In genomic region chr5:136245541-136246451, GRCm38 (mm10) we compare ENCODE assay signal across 7 mouse cellular contexts. TPM values are rescaled to one million over a fixed set of nuclear protein-coding genes. Genes with fewer than 3 reads are reported as not detected.
DNase-seq lines count a peak whose midpoint lies in the region; ATAC-seq and TF ChIP-seq lines count a peak whose summit lies in the region.

No protein-coding gene starts in this region.

- H3K9me3 ChIP-seq in forebrain, embryonic 14.5 days (replicated peaks; ENCODE audit: control insufficient read depth, low read length), result no peaks in the 10 kb centered on the region
- no peaks in the 10 kb centered on the region for H3K9me3 ChIP-seq in liver, embryonic 13.5 days (replicated peaks)
- no peaks in the 10 kb centered on the region for H3K9me3 ChIP-seq in stomach, postnatal 0 days (ENCODE audit: control insufficient read depth, low read length)

- H3K4me3 ChIP-seq in thymus, adult 2 months (ENCODE audit: control insufficient read depth, insufficient read depth, low read length), result no peak overlapping the region
- H3K4me3 ChIP-seq in forebrain, embryonic 14.5 days (ENCODE audit: low read depth, low read length), result peak overlapping the region; percentile 78
- peak overlapping the region; percentile 66 for H3K4me3 ChIP-seq in liver, embryonic 13.5 days (replicated peaks)
- H3K4me3 ChIP-seq in stomach, postnatal 0 days (ENCODE audit: low read depth, low read length), result peak overlapping the region; percentile 65

- peak overlapping the region; percentile 84 for H3K9ac ChIP-seq in forebrain, embryonic 14.5 days (ENCODE audit: low read length)
- no peak overlapping the region for H3K9ac ChIP-seq in liver, embryonic 13.5 days
- H3K9ac ChIP-seq in stomach, postnatal 0 days (ENCODE audit: low read length), result peak overlapping the region; percentile 53; the same call in 1 of the 2 replicates

- TF ChIP-seq CTCF in thymus, adult 2 months (IDR thresholded peaks at IDR 0.05; ENCODE audit: borderline replicate concordance, control insufficient read depth, extremely low read depth, insufficient read depth, low read length, poor library complexity), result no peak
- TF ChIP-seq CTCF in stomach, postnatal 0 days (IDR thresholded peaks at IDR 0.05; ENCODE audit: low read depth), result no peak

- H3K36me3 ChIP-seq in thymus, adult 2 months (ENCODE audit: control insufficient read depth, insufficient read depth, low read length), result 0 out of 2 replicates have a peak, but pooled peaks cover 3% of the 10 kb centered on the region
- H3K36me3 ChIP-seq in forebrain, embryonic 14.5 days (ENCODE audit: control insufficient read depth, insufficient read depth, low read length), result peaks cover 3% of the 10 kb centered on the region; the same call in 1 of the 2 replicates
- H3K36me3 ChIP-seq in liver, embryonic 13.5 days, result no peaks in the 10 kb centered on the region
- H3K36me3 ChIP-seq in stomach, postnatal 0 days (ENCODE audit: control insufficient read depth, insufficient read depth, low read length), result no peaks in the 10 kb centered on the region

- no peak; the same call in 1 of the 2 replicates for ATAC-seq in forebrain, embryonic 14.5 days
- ATAC-seq in liver, embryonic 13.5 days (ENCODE audit: low read depth), result 0 out of 2 replicates have a peak, but pooled peaks have one; percentile 1
- ATAC-seq in stomach, postnatal 0 days (ENCODE audit: low FRiP score, low TSS enrichment), result no peak; the same call in 1 of the 2 replicates

- WGBS in thymus, adult 2 months, result 39% methylated on average over 15 of the region's 15 CpGs
- 13% methylated on average over 15 of the region's 15 CpGs for WGBS in forebrain, embryonic 14.5 days
- 23% methylated on average over 15 of the region's 15 CpGs for WGBS in liver, embryonic 13.5 days (ENCODE audit: insufficient replicate concordance)
- 26% methylated on average over 15 of the region's 15 CpGs for WGBS in stomach, postnatal 0 days

- no peak for TF ChIP-seq POLR2A in thymus, adult 2 months (IDR thresholded peaks at IDR 0.05; ENCODE audit: control insufficient read depth, extremely low read depth, insufficient read depth, low read length, poor library complexity)

- H3K27me3 ChIP-seq in thymus, adult 2 months (ENCODE audit: control insufficient read depth, insufficient read depth, low read length), result no peaks in the 10 kb centered on the region
- H3K27me3 ChIP-seq in forebrain, embryonic 14.5 days (replicated peaks; ENCODE audit: control insufficient read depth, insufficient read depth, low read length), result no peaks in the 10 kb centered on the region
- peaks cover 37% of the 10 kb centered on the region for H3K27me3 ChIP-seq in liver, embryonic 13.5 days
- H3K27me3 ChIP-seq in stomach, postnatal 0 days (ENCODE audit: control insufficient read depth, insufficient read depth, low read length), result no peaks in the 10 kb centered on the region

- TF ChIP-seq EP300 in stomach, postnatal 0 days (optimal IDR thresholded peaks at IDR 0.05), result no peak

- no peak overlapping the region for H3K27ac ChIP-seq in thymus, adult 2 months (ENCODE audit: control insufficient read depth, insufficient read depth, low read length)
- no peak overlapping the region for H3K27ac ChIP-seq in forebrain, embryonic 14.5 days (ENCODE audit: low read depth, low read length)
- H3K27ac ChIP-seq in liver, embryonic 13.5 days, result peak overlapping the region; percentile 63
- 0 out of 2 replicates have a peak overlapping the region, but pooled peaks have one; percentile 67 for H3K27ac ChIP-seq in stomach, postnatal 0 days (replicated peaks)

- DNase-seq in thymus, postnatal 0 days (ENCODE audit: low spot score), result peak; percentile 27
- no peak for DNase-seq in thymus, adult 2 months
- DNase-seq in forebrain, embryonic 14.5 days (ENCODE audit: low spot score), result no peak
- no peak for DNase-seq in liver, embryonic 13.5 days
- no peak for DNase-seq in stomach, postnatal 0 days (ENCODE audit: low spot score)
- DNase-seq in adrenal gland, adult 8-10 months, result no peak
- no peak for DNase-seq in left cerebral cortex, postnatal 10 days (ENCODE audit: extremely low spot score in 1 of 2, low spot score in 2 of 2)

- H3K4me1 ChIP-seq in thymus, adult 2 months (replicated peaks; ENCODE audit: control insufficient read depth, insufficient read depth, low read length), result peaks cover 31% of the 10 kb centered on the region
- H3K4me1 ChIP-seq in forebrain, embryonic 14.5 days (ENCODE audit: control insufficient read depth, insufficient read depth, low read length), result peaks cover 5% of the 10 kb centered on the region
- H3K4me1 ChIP-seq in liver, embryonic 13.5 days (replicated peaks), result peaks cover 34% of the 10 kb centered on the region
- 0 out of 2 replicates have a peak, but pooled peaks cover 5% of the 10 kb centered on the region for H3K4me1 ChIP-seq in stomach, postnatal 0 days (replicated peaks; ENCODE audit: control insufficient read depth, insufficient read depth)

- H3K4me2 ChIP-seq in forebrain, embryonic 14.5 days (ENCODE audit: low read length), result peak overlapping the region; percentile 87
- H3K4me2 ChIP-seq in liver, embryonic 13.5 days, result peak overlapping the region; percentile 77
- peak overlapping the region; percentile 95 for H3K4me2 ChIP-seq in stomach, postnatal 0 days (replicated peaks; ENCODE audit: low read depth)

- intact Hi-C loops in left cerebral cortex, postnatal 10 days (cut with DNase I), result no loop called here

RNA-seq across cellular contexts. Expression of gene Sh2b2, which starts 0.6 kb away (rescaled TPM):
- 2.6 and 2.7 TPM in 2 replicates for polyA plus RNA-seq in thymus, postnatal 0 days (2015; fragmentation: Nextera tagmentation; extraction: Ambion mirVana)
- 16.1 and 20.7 TPM in 2 replicates for polyA plus RNA-seq in thymus, adult 2 months (2012; rRNA removed)
- 16.5 and 22.6 TPM in 2 replicates for polyA plus RNA-seq in forebrain, embryonic 14.5 days (2014; fragmentation: Nextera tagmentation; extraction: Ambion mirVana)
- polyA plus RNA-seq in liver, embryonic 13.5 days (2015; fragmentation: Nextera tagmentation; extraction: Ambion mirVana), result 1.4 and 1.7 TPM in 2 replicates
- 0.92 and 1.1 TPM in 2 replicates for polyA plus RNA-seq in stomach, postnatal 0 days (2015; fragmentation: Nextera tagmentation; extraction: Ambion mirVana)
- total RNA-seq in adrenal gland, adult 8-10 months (2022), result 10 to 100 TPM in 2 of 4 experiments, 1 to 10 TPM in 2; 7.2 to 14.9 (median 11.4) TPM
- 10 to 100 TPM; 13.4 to 16.3 TPM for total RNA-seq in left cerebral cortex, postnatal 10 days (2021)

RNA-seq across cellular contexts. Expression of gene Prkrip1, which starts 47.0 kb away (rescaled TPM):
- polyA plus RNA-seq in thymus, postnatal 0 days (2015; fragmentation: Nextera tagmentation; extraction: Ambion mirVana), result 60.0 and 65.9 TPM in 2 replicates
- polyA plus RNA-seq in thymus, adult 2 months (2012; rRNA removed), result 15.9 and 20.7 TPM in 2 replicates
- polyA plus RNA-seq in forebrain, embryonic 14.5 days (2014; fragmentation: Nextera tagmentation; extraction: Ambion mirVana), result 66.2 and 69.4 TPM in 2 replicates
- polyA plus RNA-seq in liver, embryonic 13.5 days (2015; fragmentation: Nextera tagmentation; extraction: Ambion mirVana), result 34.5 and 42.8 TPM in 2 replicates
- 30.6 and 34.1 TPM in 2 replicates for polyA plus RNA-seq in stomach, postnatal 0 days (2015; fragmentation: Nextera tagmentation; extraction: Ambion mirVana)
- total RNA-seq in adrenal gland, adult 8-10 months (2022), result 10 to 100 TPM; 28.2 to 37.8 (median 33.4) TPM
- total RNA-seq in left cerebral cortex, postnatal 10 days (2021), result 10 to 100 TPM; 41.2 to 42.4 TPM

Comparison
In these comparisons a context has a peak if more than half of its experiments do, and no peak if none do; other contexts are left out.
1. H3K27ac ChIP-seq: peak in liver, embryonic 13.5 days (single experiment) and stomach, postnatal 0 days (single experiment); none in thymus, adult 2 months (single experiment) and forebrain, embryonic 14.5 days (single experiment).
2. Peak in every context shown above with its lines, with median percentiles within 50 percentile points of each other: H3K4me2 ChIP-seq.